Mouse (Mus musculus): Measurements from ENCODE around the gene Tubgcp4.

The Tubgcp4 gene

DNA sequence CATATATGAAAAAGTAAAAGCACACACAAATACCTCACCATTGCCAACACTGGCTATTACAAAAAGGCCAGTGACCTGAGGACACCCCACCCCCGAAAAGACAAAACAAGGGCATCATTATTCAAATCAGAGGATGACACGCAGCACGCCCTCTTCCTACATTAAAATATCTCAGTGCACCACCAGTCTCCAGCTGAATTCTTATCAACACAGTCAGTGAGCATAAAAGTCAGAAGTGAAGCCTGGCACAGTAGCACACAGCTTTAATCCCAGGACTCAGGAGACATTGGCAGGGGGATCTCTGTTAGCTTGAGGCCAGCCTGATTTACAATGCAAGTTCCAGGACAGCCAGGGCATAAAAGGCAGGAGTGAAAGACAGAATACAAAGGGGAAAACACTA, 36.1 kb downstream of the Tubgcp4 start:
- DNase-seq = no peak

DNA sequence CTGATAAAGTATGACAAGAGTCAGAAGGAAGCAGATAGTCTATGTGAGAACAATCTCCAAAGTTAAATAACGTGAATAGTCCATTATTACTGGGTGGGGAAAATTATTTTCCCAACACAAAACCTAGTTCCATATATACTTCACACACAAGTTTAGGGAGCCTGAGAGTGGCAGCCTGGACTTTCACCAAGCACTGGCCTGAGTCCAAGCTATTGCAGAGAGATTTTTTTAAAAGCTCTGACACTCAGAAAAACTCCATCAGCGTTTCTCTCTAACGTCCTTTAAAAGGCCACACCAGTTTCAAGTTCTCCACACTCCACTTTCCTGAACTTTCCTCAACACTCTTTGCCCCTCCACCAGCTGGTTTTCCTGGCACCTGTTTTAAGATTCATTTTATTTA, 44.0 kb downstream of the Tubgcp4 start:
- no peak for DNase-seq

DNA sequence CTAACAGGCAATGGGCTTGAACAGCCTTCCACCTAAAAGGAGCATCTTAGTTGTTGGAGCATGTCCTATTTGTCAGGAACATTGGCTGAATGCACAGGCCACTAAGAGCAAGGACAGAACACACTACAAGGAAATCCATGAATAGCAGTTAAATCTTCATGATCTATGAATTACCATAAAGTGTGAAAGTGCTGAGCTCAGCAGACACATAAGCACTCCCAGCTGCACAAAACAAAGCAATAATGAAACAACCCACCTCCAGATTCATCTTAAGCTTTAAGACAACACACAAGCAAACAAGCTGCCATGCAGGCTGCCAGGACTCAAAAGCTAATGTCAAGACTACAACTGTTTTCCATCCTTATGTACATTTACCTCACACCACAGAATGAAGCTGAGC, 48.7 kb downstream of the Tubgcp4 start:
- no peak for DNase-seq

DNA sequence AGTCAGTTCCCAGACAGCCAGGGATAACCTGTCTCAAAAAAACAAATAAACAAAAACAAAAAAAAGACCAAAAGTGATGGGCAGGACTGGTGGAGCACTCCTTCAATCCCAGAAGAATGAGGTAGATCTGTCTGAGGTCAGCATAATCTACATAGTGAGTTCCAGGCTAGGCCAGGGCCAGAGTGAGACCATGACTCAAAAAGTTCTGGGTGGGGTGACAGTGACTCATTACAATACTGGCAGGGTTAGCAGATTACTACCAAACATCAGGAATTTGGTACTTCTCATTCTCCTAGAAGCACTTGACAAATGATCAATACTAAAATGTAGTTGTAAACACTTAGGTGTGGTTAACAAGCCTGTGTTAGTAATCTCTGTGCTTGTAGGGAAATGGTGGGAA, 49.5 kb downstream of the Tubgcp4 start:
- no peak for DNase-seq

DNA sequence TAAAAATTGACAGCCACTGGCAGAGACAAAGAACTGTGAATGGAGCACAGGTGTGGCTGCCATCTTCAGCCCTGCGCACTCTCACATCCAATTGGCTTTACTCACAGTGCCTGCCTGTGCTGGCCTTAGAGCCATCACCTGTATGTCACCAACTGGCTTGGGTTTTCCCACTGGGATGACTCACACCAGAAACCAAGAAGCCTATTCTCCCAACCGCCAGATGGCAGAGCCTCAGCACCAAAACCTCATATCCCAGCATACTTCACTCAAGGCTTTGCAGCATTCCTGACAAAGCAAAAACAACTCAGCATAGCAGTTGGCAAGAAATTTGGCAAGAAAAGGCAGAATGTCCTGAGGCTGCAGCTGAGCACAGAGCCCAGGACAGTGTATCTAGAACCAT, 52.6 kb downstream of the Tubgcp4 start:
- DNase-seq = no peak

DNA sequence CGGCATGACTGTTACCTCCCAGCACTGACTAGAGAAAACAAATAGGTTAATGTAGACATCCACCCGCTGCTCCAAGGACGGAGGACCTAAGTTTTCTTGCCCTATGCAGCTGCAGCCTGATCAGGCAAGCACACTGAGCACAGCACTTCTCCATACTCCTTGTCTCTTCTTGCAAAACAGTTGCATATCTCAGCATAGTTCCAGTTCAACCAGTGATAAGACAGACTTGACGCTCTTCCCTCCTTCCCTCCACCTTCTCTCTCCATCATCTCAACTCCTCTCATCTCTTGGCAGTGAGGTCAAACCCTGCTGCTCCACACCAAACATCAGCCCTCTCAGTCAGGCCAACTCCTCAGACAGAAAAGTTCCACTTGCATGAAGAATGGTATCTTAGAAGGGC, 57.7 kb downstream of the Tubgcp4 start:
- DNase-seq = no peak

DNA sequence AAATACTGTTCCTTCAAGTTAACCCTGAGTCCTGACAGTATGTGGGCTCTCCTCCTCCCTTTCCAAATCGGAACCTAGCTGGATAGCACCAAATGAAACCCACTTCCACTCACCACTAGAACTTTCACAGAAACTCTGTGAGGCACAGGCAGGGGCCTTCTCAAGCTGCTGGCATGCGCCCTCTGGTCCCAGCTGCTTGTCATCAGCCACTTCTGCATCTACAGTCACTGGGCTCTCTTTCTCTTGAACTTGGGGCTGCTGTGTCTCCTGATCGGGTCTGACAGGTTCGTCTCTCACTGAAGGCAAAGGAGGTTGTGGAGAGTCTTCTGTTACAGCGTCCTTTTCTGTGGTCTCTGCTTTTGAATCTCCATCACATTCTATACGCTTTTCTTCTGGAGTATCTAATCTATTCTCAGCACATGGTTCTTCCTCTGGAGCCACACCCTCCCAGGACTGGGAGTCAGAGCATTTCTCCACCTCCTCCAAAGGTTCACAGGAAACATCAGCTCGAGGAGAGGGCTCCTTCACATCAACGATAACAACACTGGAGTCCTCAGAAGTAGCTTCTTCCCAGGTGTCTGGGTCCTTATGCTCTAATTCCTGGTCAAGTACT, 65.1 kb downstream of the Tubgcp4 start:
- DNase-seq = no peak

DNA sequence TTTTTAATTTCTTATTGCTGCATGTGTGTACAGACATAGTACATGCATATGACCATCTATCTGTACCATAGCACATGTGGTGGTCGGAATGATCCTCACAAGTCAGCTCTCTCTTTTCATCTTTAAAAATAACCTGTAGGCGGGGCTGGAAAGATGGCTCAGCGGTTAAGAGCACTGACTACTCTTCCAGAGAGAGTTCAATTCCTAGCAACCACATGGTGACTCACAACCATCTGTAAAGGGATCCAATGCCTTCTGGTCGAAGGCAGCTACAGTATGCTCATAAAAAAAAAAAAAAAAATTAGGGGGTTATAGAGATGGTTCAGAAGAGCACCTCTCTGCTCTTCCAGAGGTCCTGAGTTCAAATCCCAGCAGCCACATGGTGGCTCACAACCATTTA, 69.0 kb downstream of the Tubgcp4 start:
- no peak for DNase-seq

DNA sequence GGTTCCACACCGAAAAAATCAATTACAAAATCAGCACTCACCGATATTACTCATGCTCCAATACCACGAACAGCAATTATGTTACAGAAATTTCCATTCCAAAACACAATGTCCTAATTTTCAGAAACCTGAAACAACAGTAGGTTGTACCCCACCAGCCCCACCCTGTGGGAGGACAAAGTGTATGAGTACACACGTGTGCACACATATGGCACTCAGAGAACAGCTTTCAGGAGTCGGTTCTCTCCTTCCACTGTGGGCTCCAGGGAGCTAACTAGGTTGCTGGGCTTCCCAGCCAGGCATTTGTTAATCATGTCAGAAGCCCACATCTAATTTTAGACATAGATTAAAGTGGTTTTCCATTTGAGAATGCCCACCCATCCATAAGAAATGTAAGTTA, 73.6 kb downstream of the Tubgcp4 start:
- no peak for DNase-seq

Data from spleen, adult 18-20 months (tissue).